Mouse (Mus musculus): ENCODE results near the gene Sfxn3.

GRCm38 (mm10) chr19:45100486-45101270 lies 53.4 kb downstream of the Sfxn3 start:
- TF ChIP-seq EP300 (optimal IDR thresholded peaks at IDR 0.05) (no peak), CTCF (IDR thresholded peaks at IDR 0.05; ENCODE audit: low read depth) (0 out of 2 replicates have a peak, but pooled peaks have one; percentile 20)
